Comparison of ENCODE assay signal across 8 mouse cellular contexts in genomic region chr5:107721638-107722011, GRCm38 (mm10). TPM values are rescaled to one million over a fixed set of nuclear protein-coding genes. Genes with fewer than 3 reads are reported as not detected.
DNase-seq lines count a peak whose midpoint lies in the region; ATAC-seq and TF ChIP-seq lines count a peak whose summit lies in the region.

No protein-coding gene starts in this region.

- H3K4me1 ChIP-seq in lung, adult 2 months (ENCODE audit: control insufficient read depth, insufficient read depth, low read length): peaks cover 30% of the 10 kb centered on the region
- H3K4me1 ChIP-seq in embryonic facial prominence, embryonic 10.5 days: peaks cover 53% of the 10 kb centered on the region
- H3K4me1 ChIP-seq in hindbrain, embryonic 16.5 days (ENCODE audit: control insufficient read depth, insufficient read depth, low read depth, low read length): peaks cover 38% of the 10 kb centered on the region
- H3K4me1 ChIP-seq in midbrain, embryonic 15.5 days: peaks cover 47% of the 10 kb centered on the region

- intact Hi-C loops in gastrocnemius, postnatal 14 days (cut with DNase I; ENCODE audit: low total_unique reads): no loop called here

- ATAC-seq in hindbrain, embryonic 16.5 days: 0 out of 2 replicates have a peak, but pooled peaks have one; percentile 41
- ATAC-seq in midbrain, embryonic 15.5 days (replicated peaks): peak; percentile 58

- H3K4me3 ChIP-seq in lung, adult 2 months (replicated peaks; ENCODE audit: extremely low read depth, low read depth, low read length): no peak overlapping the region
- peak overlapping the region; percentile 54 for H3K4me3 ChIP-seq in embryonic facial prominence, embryonic 10.5 days
- H3K4me3 ChIP-seq in hindbrain, embryonic 16.5 days (ENCODE audit: low read length): peak overlapping the region; percentile 42
- peak overlapping the region; percentile 37 for H3K4me3 ChIP-seq in midbrain, embryonic 15.5 days

- H3K27me3 ChIP-seq in embryonic facial prominence, embryonic 10.5 days (replicated peaks; ENCODE audit: low read depth, poor library complexity, severe bottlenecking): peaks cover 100% of the 10 kb centered on the region
- peaks cover 59% of the 10 kb centered on the region for H3K27me3 ChIP-seq in hindbrain, embryonic 16.5 days (replicated peaks; ENCODE audit: control insufficient read depth, insufficient read depth, low read length)
- peaks cover 95% of the 10 kb centered on the region for H3K27me3 ChIP-seq in midbrain, embryonic 15.5 days (replicated peaks)

- H3K9me3 ChIP-seq in embryonic facial prominence, embryonic 10.5 days: no peaks in the 10 kb centered on the region
- H3K9me3 ChIP-seq in hindbrain, embryonic 16.5 days (ENCODE audit: control insufficient read depth, low read length): no peaks in the 10 kb centered on the region
- no peaks in the 10 kb centered on the region for H3K9me3 ChIP-seq in midbrain, embryonic 15.5 days

- no peak overlapping the region for H3K27ac ChIP-seq in embryonic facial prominence, embryonic 10.5 days (replicated peaks)
- no peak overlapping the region for H3K27ac ChIP-seq in hindbrain, embryonic 16.5 days (ENCODE audit: low read depth, low read length)
- no peak overlapping the region for H3K27ac ChIP-seq in midbrain, embryonic 15.5 days

- WGBS in lung, adult 2 months: 27% methylated on average over 33 of the region's 33 CpGs
- 1% methylated on average over 33 of the region's 33 CpGs for WGBS in embryonic facial prominence, embryonic 10.5 days
- under 1% methylated on average over 29 of the region's 33 CpGs for WGBS in hindbrain, embryonic 16.5 days
- under 1% methylated on average over 33 of the region's 33 CpGs for WGBS in midbrain, embryonic 15.5 days

- peak overlapping the region; percentile 66 for H3K4me2 ChIP-seq in hindbrain, embryonic 16.5 days (ENCODE audit: low read length)
- H3K4me2 ChIP-seq in midbrain, embryonic 15.5 days: peak overlapping the region; percentile 71

- TF ChIP-seq CTCF in lung, adult 2 months (IDR thresholded peaks at IDR 0.05; ENCODE audit: insufficient read depth, low read length): no peak

- DNase-seq in lung, adult 2 months: peak; percentile 18
- no peak for DNase-seq in lung, postnatal 25 days (ENCODE audit: low spot score)
- DNase-seq in embryonic facial prominence, embryonic 10.5 days (ENCODE audit: low spot score): no peak
- no peak for DNase-seq in ovary, postnatal 14 days (ENCODE audit: low spot score)
- DNase-seq in gastrocnemius, postnatal 14 days: no peak
- no peak for DNase-seq in urinary bladder, postnatal 14 days (ENCODE audit: low spot score)

- no peak for TF ChIP-seq POLR2A in lung, adult 2 months (IDR thresholded peaks at IDR 0.05; ENCODE audit: borderline replicate concordance, extremely low read depth, low read depth, low read length)

- H3K36me3 ChIP-seq in embryonic facial prominence, embryonic 10.5 days (replicated peaks): no peaks in the 10 kb centered on the region
- H3K36me3 ChIP-seq in hindbrain, embryonic 16.5 days (ENCODE audit: control insufficient read depth, insufficient read depth, low read length): no peaks in the 10 kb centered on the region
- H3K36me3 ChIP-seq in midbrain, embryonic 15.5 days (replicated peaks): no peaks in the 10 kb centered on the region

- peak overlapping the region; percentile 29; the same call in 1 of the 2 replicates for H3K9ac ChIP-seq in hindbrain, embryonic 16.5 days (ENCODE audit: low read depth, low read length)
- no peak overlapping the region for H3K9ac ChIP-seq in midbrain, embryonic 15.5 days

RNA-seq across cellular contexts. Expression of gene Gfi1, which starts 4.2 kb away (rescaled TPM):
- polyA plus RNA-seq in lung, adult 2 months (2012; rRNA removed): 0.73 and 2.0 TPM in 2 replicates
- polyA plus RNA-seq in embryonic facial prominence, embryonic 10.5 days (2016; fragmentation: Nextera tagmentation; extraction: Ambion mirVana): 0.05 TPM in 1 of 2 replicates, not detected in the other
- polyA plus RNA-seq in hindbrain, embryonic 16.5 days (2015; fragmentation: Nextera tagmentation; extraction: Ambion mirVana): 0.09 TPM in 1 of 2 replicates, not detected in the other
- polyA plus RNA-seq in midbrain, embryonic 15.5 days (2015; fragmentation: Nextera tagmentation; extraction: Ambion mirVana): not detected in 2 replicates
- total RNA-seq in gastrocnemius, postnatal 14 days (2021): not detected
